Mouse (Mus musculus): ENCODE measurements at regions not wholly inside any gene's neighbourhood (a gene's known extent, or its start where the extent isn't known, plus 50 kb on each side); places are given as distances from the start of the nearest gene placed in this dataset.
A peak's percentile ranks its signal among the peaks of the same experiment; 100 is the strongest.

GRCm38 (mm10) chr9:101438564-101439180, 187.1 kb upstream of the Ppp2r3a start:
- no peak for DNase-seq

DNA sequence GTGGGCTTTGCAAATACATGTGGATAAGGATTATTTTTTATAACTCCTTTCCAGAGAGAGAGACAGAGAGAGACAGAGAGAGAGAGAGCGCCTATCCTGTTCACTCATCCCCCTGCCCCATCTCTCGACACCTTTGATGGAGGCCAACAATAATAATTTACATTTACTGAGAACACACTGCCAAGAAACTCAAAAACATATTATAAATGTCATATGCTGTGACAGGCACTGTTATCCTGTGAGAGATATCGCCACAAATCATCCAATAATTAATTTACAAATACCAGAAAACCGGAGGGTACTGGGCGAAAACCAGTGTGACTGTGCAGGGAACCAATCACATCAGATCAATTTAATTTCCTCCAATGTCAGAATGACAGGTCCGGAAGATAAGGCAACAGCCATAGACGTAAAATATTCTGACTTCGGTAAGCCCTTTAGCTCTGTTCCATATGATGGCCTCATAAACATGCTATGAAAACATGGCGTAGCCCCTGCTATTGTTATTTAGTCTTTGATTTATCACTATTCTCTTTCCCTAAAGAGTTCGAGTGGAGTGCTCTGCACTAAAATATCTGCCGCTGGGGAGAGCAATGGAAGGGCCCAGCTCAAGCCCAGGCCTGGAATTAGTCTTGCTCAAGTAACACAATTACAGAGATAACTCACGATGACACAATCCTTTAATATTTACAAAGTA, 173.5 kb upstream of the Ppp2r3a start:
- no peak for DNase-seq

- no peak for DNase-seq
These were observed 171.4 kb upstream of the Ppp2r3a start for GRCm38 (mm10) chr9:101423041-101423440.

- no peak for DNase-seq
These were observed 170.4 kb upstream of the Ppp2r3a start for GRCm38 (mm10) chr9:101422006-101422405.

DNA sequence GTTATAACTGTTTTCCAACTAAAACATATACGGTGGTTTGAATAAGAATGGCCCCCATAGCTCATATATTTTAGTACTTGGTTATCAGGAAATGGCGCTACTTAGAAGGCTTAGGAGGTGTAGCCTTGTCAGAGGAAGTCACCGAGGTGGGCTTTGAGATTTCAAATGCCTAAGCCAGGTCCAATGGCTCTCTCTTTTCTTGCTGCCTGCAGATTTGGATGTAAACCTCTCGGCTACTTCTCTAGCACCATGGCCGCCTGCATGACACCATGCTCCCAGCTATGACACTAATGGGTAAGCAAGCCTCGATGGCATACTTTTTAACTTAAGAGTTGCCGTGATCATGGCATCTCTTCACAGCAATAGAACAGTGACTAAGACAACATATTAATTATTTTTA, 169.5 kb upstream of the Ppp2r3a start:
- DNase-seq: no peak

- DNase-seq: no peak
These were observed 168.6 kb upstream of the Ppp2r3a start for GRCm38 (mm10) chr9:101420181-101420580.

DNA sequence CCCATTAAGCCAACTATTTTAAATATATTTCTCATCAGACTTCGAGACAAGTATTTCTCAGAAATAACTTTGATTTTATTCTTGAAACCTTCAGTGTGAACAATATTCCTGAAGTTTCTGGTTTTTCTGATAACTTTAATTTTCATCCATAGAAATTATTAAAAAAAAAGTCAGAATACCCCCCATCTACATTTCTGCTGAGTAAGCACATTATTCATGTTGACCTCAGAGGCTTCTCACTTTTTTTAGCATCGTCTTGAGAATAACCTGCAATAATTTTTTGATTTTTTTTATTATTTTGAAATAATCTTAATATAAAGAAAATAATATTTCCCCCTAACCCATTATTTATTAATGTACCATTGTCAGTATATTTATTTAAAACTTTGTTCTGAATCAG, 166.1 kb upstream of the Ppp2r3a start:
- no peak for DNase-seq

GRCm38 (mm10) chr9:101416321-101416720, 164.7 kb upstream of the Ppp2r3a start:
- no peak for DNase-seq

GRCm38 (mm10) chr9:101413071-101413633, 161.6 kb upstream of the Ppp2r3a start:
- no peak for DNase-seq

- no peak for DNase-seq
These were observed 160.4 kb upstream of the Ppp2r3a start for GRCm38 (mm10) chr9:101411951-101412350.

DNA sequence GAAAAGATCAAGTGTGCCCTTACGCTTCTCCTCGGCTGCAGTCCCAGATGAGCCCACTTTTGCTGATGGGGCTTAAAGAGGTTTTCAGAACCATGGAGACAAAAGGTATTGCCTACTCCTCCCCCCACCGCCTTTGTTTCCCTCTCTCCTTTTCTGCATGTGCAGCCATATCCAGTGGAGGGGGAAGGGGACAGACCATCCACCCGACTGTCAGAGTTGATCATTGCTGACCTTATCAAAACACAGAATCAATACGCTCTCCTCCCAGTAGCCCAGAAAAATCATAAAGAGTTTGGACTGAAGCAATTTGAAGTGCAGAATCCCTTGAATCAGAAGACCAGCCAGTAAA, 159.9 kb upstream of the Ppp2r3a start:
- no peak for DNase-seq

- DNase-seq: no peak
These were observed 159.4 kb upstream of the Ppp2r3a start for GRCm38 (mm10) chr9:101410783-101411531.

DNA sequence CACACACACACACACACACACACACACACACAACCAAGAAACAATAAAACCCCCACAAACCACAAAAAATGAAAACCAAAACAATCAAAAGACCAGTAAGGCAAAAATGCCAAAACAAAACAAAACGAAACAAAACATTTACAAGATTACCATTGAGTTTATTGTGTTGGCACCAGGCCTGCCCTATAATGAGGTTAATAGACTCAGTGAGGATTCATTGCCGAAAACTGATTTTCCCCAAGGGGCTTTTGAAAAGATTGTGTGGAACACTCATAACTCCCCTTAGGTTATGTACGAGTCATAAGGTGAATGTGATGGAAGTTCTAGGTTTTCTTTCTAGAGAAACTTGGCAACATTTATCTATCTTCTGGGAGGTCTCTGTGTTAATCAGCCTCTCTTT, 158.8 kb upstream of the Ppp2r3a start:
- no peak for DNase-seq

GRCm38 (mm10) chr9:101408116-101408515, 156.5 kb upstream of the Ppp2r3a start:
- DNase-seq: no peak

GRCm38 (mm10) chr9:101407141-101407540, 155.5 kb upstream of the Ppp2r3a start:
- DNase-seq: no peak

- DNase-seq: peak; percentile 20
These were observed 153.0 kb upstream of the Ppp2r3a start for GRCm38 (mm10) chr9:101404441-101405081.

DNA sequence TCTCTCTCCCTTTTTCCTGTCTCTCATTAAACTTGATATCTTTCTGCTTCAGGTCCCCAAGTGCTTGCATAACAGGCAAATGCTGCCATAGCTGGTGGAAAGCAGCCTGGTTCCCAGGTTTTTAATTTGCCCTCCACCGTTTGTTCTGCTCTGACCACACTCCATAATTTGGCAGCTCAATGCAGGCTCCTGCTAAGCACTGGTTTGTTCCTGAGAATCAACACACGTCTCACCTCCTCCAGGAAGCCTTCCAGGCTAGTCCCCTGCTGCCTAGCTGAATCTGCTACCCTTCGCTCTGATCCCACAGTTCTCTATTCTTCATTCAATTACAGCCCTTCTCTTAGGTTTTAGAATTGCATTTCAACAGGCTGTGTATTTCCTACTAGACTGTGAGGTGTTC, 152.4 kb upstream of the Ppp2r3a start:
- no peak for DNase-seq

DNA sequence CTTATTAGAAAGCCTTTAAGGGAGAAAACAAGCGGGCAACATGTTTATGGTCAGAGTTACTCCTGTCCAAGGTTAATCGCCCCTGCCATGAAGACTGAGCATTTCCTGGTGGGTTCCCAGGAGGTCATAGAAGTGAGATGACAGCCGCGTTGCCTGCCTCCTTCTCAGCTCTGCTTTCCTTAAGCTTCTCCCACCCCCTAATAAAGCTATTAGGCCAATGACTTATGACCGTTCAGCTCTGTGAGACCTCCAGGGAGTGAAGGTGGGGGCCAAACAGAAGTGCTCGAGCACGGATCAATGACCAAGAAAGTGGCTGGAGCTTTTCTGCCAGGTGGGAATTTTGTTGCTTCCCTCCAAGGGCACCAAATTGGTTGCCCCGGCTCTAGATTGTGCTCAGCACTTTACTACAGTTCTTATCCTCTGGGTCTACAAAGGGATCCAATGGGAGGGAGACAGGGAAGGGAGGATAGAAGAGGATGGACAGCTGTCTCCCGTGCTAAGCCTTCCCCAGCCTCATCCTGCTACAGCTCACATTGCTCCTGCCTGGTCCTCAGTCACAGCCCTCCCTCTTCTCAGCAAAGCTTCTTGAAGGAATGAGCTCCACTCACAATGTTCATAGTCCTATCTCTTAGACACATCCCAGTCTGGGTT, 151.1 kb upstream of the Ppp2r3a start:
- DNase-seq: no peak

DNA sequence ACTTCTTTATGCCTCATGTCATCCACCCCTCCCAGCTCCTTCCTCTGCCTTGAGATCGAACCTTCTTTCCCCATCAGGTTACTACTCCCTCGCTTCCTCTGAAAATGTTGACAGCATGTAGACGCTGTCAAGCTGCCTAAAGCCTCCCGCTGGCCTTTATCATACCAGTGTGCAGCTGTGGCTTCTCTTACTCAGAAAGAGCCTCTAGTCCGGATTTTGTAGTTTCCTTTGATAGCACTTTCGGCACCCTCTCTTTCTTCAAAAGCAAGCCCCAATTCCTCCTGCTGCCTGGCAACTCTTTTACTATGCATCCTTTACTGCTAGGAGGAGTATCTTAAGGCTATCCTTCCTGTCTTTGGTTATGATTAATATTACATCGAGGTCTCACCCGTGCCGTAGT, 149.8 kb upstream of the Ppp2r3a start:
- no peak for DNase-seq

DNA sequence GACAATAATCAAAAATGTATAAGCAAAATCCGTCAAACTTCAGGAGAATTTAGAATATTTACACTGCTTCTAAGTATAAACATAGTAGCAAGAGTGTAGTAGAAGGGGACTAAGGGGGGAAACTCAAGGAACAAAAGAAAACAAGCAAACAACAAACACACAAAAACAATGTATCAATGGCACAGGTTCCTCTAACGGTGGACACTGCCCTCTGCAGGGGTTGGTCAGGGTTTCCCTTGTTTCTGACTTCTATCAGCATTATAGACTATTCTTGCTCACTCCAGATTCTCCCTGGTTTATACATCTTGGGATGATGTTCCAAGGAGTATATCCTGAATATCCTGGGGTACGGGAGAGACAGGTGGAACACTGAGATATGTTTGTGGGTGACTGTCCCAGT, 147.3 kb upstream of the Ppp2r3a start:
- DNase-seq: no peak

- DNase-seq: no peak
These were observed 117.8 kb upstream of the Ppp2r3a start for GRCm38 (mm10) chr9:101369380-101369779.

DNA sequence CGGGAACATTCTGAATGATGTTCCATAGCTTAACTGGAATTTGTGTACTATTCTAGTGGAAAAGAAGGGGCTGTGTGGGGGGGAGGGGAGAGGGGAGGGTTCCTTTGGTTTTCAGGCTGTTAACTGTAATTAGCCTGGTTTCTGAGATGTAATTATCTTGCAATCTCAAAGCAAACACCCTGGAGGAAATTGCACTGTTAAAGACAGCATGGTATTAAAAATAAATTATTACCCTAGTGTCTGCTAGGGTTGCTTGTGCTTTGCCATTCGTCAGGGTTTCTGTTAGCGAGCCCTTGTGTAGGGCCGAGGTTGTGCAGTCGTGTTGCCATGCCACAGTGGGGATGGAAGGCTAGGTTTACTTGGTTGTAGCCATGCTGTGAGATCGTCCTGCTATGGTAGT, 105.0 kb upstream of the Ppp2r3a start:
- DNase-seq: no peak

DNA sequence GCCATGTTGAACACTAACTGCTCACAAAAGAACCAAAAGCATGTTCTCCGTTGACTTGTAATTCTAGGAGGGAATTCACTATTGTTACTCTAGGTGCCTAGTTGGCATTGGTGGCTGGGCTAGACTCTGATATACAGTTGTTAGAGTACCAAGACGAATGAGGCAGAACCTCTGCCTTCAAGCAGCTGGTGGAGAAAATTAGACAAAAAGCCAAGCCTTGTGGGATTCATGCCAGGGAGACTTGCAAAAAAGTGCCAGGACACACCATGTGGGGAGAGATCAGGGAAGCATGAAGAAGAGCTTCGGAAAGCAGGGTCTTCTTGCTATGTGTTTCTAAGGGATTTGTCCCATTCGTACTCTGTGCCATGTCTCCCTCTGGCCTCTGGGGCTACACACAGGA, 97.2 kb upstream of the Ppp2r3a start:
- DNase-seq: no peak

Measured in cerebellum, adult 11 months (tissue).